Mouse (Mus musculus) CH12F3 (cell line): ENCODE measurements around the gene Adamts17.

Source experiments
- in situ Hi-C: fragments of 300-500 bp; cut with MboI; formaldehyde crosslinking; loops from 2 replicates; pipeline ENCODE4 v1.14.3; 2020; ENCODE audit warnings: low sequenced_read_pairs

Gene Adamts17

GRCm38 (mm10) chr7:66842021-66842420 lies 2.5 kb downstream of the Adamts17 start:
- in situ Hi-C loops: no loop called here

- in situ Hi-C loops: no loop called here
These were observed 4.3 kb downstream of the Adamts17 start for GRCm38 (mm10) chr7:66843846-66844245.

- in situ Hi-C loops: no loop called here
These were observed 7.0 kb downstream of the Adamts17 start for GRCm38 (mm10) chr7:66846582-66846981.

GRCm38 (mm10) chr7:66847299-66847698 lies 7.8 kb downstream of the Adamts17 start:
- in situ Hi-C loops: no loop called here

- in situ Hi-C loops: no loop called here
These were observed 9.8 kb downstream of the Adamts17 start for GRCm38 (mm10) chr7:66849316-66849715.

- in situ Hi-C loops: no loop called here
These were observed 12.6 kb downstream of the Adamts17 start for GRCm38 (mm10) chr7:66852164-66852563.

- in situ Hi-C loops: no loop called here
These were observed 18.1 kb downstream of the Adamts17 start for GRCm38 (mm10) chr7:66857610-66858009.

- in situ Hi-C loops: no loop called here
These were observed 18.9 kb downstream of the Adamts17 start for GRCm38 (mm10) chr7:66858247-66859075.

- in situ Hi-C loops: no loop called here
These were observed 19.7 kb downstream of the Adamts17 start for GRCm38 (mm10) chr7:66859220-66859619.

- in situ Hi-C loops: no loop called here
These were observed 27.6 kb downstream of the Adamts17 start for GRCm38 (mm10) chr7:66866944-66867718.

- in situ Hi-C loops: no loop called here
These were observed 28.4 kb downstream of the Adamts17 start for GRCm38 (mm10) chr7:66867719-66868501.

GRCm38 (mm10) chr7:66871520-66871919 lies 32.0 kb downstream of the Adamts17 start:
- in situ Hi-C loops: no loop called here

- in situ Hi-C loops: no loop called here
These were observed 32.5 kb downstream of the Adamts17 start for GRCm38 (mm10) chr7:66871940-66872511.

GRCm38 (mm10) chr7:66873235-66873634 lies 33.7 kb downstream of the Adamts17 start:
- in situ Hi-C loops: no loop called here

GRCm38 (mm10) chr7:66891431-66891830 lies 51.9 kb downstream of the Adamts17 start:
- in situ Hi-C loops: no loop called here

GRCm38 (mm10) chr7:66892096-66892495 lies 52.6 kb downstream of the Adamts17 start:
- in situ Hi-C loops: no loop called here

GRCm38 (mm10) chr7:66902376-66902775 lies 62.8 kb downstream of the Adamts17 start:
- in situ Hi-C loops: no loop called here

GRCm38 (mm10) chr7:66903014-66903413 lies 63.5 kb downstream of the Adamts17 start:
- in situ Hi-C loops: no loop called here

GRCm38 (mm10) chr7:66905941-66906340 lies 66.4 kb downstream of the Adamts17 start:
- in situ Hi-C loops: no loop called here

- in situ Hi-C loops: no loop called here
These were observed 73.3 kb downstream of the Adamts17 start for GRCm38 (mm10) chr7:66912866-66913265.

GRCm38 (mm10) chr7:66923595-66923994 lies 84.1 kb downstream of the Adamts17 start:
- in situ Hi-C loops: no loop called here
